Mouse (Mus musculus) intestine, embryonic 14.5 days (tissue): ENCODE results near the gene Crygc. TPM values are rescaled to one million over a fixed set of nuclear protein-coding genes. Genes with fewer than 3 reads are reported as not detected.

Experiments
- ATAC-seq: fragments of 200-750 bp; cut with Nextera tagmentation; replicated peaks from 2 replicates; pipeline ENCODE4 v1.8.0; 2017; ENCODE audit warnings: low read depth, moderate number of reproducible peaks, moderate TSS enrichment, moderate library complexity; ENCODE audit not compliant: low FRiP score, low TSS enrichment
- DNase-seq: peaks from one replicate; pipeline ENCODE4 v3.0.0-alpha.2; 2018; ENCODE audit warnings: low spot score
- H3K27ac ChIP-seq: fragments of 300-500 bp; sonication (generic); 2 replicates; pipeline ENCODE4 v1.5.1; 2014; ENCODE audit warnings: low read depth, mild to moderate bottlenecking, control low read depth
- H3K27me3 ChIP-seq: fragments of 300-500 bp; sonication (generic); replicated peaks from 2 replicates; pipeline ENCODE4 v1.6.1; 2014; ENCODE audit warnings: low read length, control low read depth; ENCODE audit not compliant: control insufficient read depth, insufficient read depth
- H3K36me3 ChIP-seq: fragments of 300-500 bp; sonication (generic); 2 replicates; pipeline ENCODE4 v1.6.1; 2014; ENCODE audit warnings: low read length, control low read depth; ENCODE audit not compliant: control insufficient read depth, insufficient read depth
- H3K4me1 ChIP-seq: fragments of 300-500 bp; sonication (generic); replicated peaks from 2 replicates; pipeline ENCODE4 v1.6.1; 2014; ENCODE audit warnings: low read length, control low read depth, mixed read lengths; ENCODE audit not compliant: control insufficient read depth, insufficient read depth
- H3K4me2 ChIP-seq: fragments of 300-500 bp; sonication (generic); 2 replicates; pipeline ENCODE4 v1.6.1; 2014; ENCODE audit warnings: low read length
- H3K4me3 ChIP-seq: fragments of 300-500 bp; sonication (generic); 2 replicates; pipeline ENCODE4 v1.5.1; 2014; ENCODE audit warnings: low read depth, low read length, control low read depth, mixed read lengths
- H3K9ac ChIP-seq: fragments of 300-500 bp; sonication (generic); 2 replicates; pipeline ENCODE4 v1.6.1; 2014; ENCODE audit warnings: mild to moderate bottlenecking, low read length
- H3K9me3 ChIP-seq: fragments of 300-500 bp; sonication (generic); 2 replicates; pipeline ENCODE4 v1.6.1; 2016; ENCODE audit warnings: low read length, control low read depth; ENCODE audit not compliant: control insufficient read depth
- WGBS: fragments of 180-500 bp; shearing (Covaris S2); extraction: QIAGEN DNeasy Blood & Tissue Kit; methylation state at CpG from one replicate; pipeline ENCODE4 v1.1.7; 2014; 5-methylcytosine and 5-hydroxymethylcytosine counted together
- polyA plus RNA-seq: library from polyadenylated mRNA; unstranded; fragments of >200 nt; fragmentation: Nextera tagmentation; extraction: Ambion mirVana; gene quantifications from 2 replicates; pipeline ENCODE4 v1.2.1, GENCODE M21; 2014

Gene Crygc
- not detected in 2 replicates for polyA plus RNA-seq

DNA sequence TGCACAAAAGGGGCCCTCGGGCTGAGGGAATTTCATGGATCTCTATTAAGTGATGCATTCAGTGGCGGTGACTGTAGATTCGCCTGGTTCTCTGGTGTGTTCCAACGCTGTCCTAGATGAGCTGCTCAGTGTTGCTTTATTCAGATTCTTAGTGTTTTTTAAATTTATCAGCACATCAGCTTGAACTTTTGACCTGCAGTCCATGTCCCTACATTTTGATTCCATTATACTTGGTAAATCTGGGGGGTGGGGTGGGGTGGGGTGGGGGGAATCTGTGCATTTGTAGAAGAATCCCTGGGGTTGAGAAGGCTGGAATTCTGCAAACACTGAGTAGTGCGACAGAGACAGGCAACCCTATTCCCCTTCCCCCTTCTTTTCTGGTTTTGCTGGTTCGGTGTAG is at the start of gene Crygc:
TSS of gene Crygc (minus strand) at position 101 of the 400 bp plus-strand sequence.
- ATAC-seq (no peak), DNase-seq (no peak)
- H3K27me3 ChIP-seq = no peaks in the 10 kb centered on the region
- H3K9ac ChIP-seq = no peak within 1 kb of the TSS
- H3K36me3 ChIP-seq = no peaks in the 10 kb centered on the region
- H3K4me2 ChIP-seq = no peak within 1 kb of the TSS
- H3K4me3 ChIP-seq = no peak within 1 kb of the TSS
- no peaks in the 10 kb centered on the region for H3K4me1 ChIP-seq
- H3K27ac ChIP-seq = no peak within 1 kb of the TSS
- H3K9me3 ChIP-seq = no peaks in the 10 kb centered on the region
- WGBS = 62% methylated on average over 6 of the region's 6 CpGs

DNA sequence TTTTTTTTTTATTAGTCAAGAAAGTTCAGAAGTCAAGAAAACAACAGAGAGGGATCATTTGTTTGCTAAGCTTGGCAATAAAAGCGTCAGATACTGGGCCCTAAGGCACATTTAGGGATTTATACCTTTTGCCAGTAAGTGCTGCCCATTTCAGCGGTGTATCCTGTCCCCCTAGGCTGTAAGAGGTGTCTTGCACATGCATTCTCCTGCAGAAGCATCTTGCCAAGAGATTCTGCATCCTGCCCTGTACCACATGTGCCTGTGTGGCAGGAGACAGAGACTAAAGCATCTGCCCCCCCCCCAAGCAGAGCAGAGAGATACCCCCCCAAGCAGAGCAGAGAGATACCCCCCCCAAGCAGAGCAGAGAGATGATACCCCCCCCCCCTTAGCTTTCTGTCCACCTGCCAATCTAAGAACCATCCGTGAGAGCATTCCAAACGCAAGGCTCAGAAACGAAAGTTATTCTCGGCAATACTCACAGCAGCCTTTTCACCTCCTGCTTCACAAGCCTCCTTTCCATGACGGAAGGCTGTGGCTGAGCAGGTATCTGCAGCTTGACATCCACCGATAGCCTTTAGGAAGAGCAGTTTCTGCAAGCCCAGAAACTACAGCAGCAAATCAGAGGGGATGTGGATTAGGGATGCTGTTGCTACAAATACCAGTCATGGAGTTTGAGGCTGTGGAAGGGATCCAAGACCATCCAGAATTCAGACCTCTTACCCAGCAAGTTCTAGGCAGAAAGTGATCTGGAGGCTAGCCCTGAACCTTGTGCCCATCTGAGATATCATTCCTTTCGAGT is 49.3 kb upstream of the Crygc start, which contains the start of gene D630023F18Rik:
TSS of gene D630023F18Rik (minus strand) at position 641 of the 799 bp plus-strand sequence.
- H3K4me3 ChIP-seq = no peak within 1 kb of the TSS
- 26% methylated on average over 9 of the region's 9 CpGs for WGBS
- H3K27me3 ChIP-seq = no peaks in the 10 kb centered on the region
- H3K4me2 ChIP-seq = peak within 1 kb of the TSS; percentile 28; the same call in 1 of the 2 replicates
- no peaks in the 10 kb centered on the region for H3K4me1 ChIP-seq
- no peak for DNase-seq
- no peak within 1 kb of the TSS for H3K27ac ChIP-seq
- no peak within 1 kb of the TSS for H3K9ac ChIP-seq
- no peaks in the 10 kb centered on the region for H3K9me3 ChIP-seq
- no peak for ATAC-seq
- H3K36me3 ChIP-seq = no peaks in the 10 kb centered on the region

DNA sequence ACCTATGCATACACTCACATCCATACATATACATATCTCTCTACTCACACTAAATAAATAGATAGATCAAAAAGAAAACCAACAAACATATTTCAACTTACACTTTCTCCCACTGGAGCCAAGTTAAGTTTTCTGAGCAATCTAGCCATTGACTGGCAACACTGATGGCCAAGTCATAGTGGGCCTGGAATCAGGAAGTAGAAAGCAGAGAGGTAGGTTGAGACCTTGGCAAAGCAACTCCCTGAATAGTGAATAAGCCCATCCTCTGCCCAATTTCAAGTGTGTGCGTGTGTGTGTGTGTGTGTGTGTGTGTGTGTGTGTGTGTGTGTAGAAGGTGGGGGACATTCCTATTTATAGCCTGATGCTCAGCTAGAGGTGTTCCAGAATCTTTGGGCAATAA is 45.9 kb upstream of the Crygc start, which contains the start of gene Gm28845:
TSS of gene Gm28845 (minus strand) at position 121 of the 400 bp plus-strand sequence.
- Histone ChIP-seq H3K36me3 (no peaks in the 10 kb centered on the region), H3K9ac (no peak within 1 kb of the TSS), H3K4me2 (no peak within 1 kb of the TSS), H3K27me3 (no peaks in the 10 kb centered on the region), H3K9me3 (no peaks in the 10 kb centered on the region), H3K4me3 (no peak within 1 kb of the TSS), H3K4me1 (no peaks in the 10 kb centered on the region), H3K27ac (peak within 1 kb of the TSS; percentile 34)
- no peak for ATAC-seq
- WGBS = 93% methylated on average over 1 of the region's 1 CpGs
- DNase-seq = no peak

GRCm38 (mm10) chr1:65118150-65118913 is 44.8 kb upstream of the Crygc start:
- Histone ChIP-seq H3K36me3 (no peaks in the 10 kb centered on the region), H3K27me3 (no peaks in the 10 kb centered on the region), H3K4me1 (no peaks in the 10 kb centered on the region), H3K4me3 (no peak overlapping the region), H3K4me2 (no peak overlapping the region), H3K9me3 (no peaks in the 10 kb centered on the region), H3K27ac (peak overlapping the region; percentile 34), H3K9ac (no peak overlapping the region)
- WGBS = 40% methylated on average over 8 of the region's 8 CpGs
- ATAC-seq = peak; percentile 90
- DNase-seq = no peak

DNA sequence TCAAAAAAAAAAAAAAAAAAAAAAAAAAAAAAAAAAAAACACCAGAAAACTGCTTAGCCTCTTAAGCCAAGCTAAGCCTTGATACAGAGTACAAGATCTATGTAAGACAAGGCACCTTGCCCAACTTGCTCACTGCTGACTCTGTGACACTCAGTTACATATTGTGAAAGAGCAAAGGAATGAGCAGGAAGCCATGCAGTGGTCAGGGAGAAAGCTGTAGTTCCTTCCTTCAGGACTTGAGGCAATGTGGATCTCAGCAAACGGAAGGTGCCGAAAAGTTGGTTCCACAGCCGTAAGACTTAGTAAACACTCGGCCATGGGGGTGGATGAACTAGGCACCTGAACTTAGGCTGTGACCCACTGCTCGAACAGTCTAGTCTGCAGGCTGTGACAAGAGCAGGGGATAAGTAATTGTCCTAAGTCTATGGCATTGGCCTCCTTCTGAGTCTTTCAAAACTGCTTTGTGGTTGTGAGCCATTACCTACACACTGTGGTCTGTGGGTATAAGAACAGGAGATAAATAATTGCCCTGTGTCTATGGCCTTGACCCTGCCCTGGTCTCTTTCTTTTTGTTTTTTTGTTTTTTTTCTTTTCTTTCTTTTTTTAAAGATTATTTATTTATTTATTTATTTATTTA is 40.2 kb upstream of the Crygc start:
- WGBS = 91% methylated on average over 5 of the region's 5 CpGs
- no peak for ATAC-seq
- Histone ChIP-seq H3K27me3 (no peaks in the 10 kb centered on the region), H3K4me2 (no peak overlapping the region), H3K4me1 (no peaks in the 10 kb centered on the region), H3K4me3 (no peak overlapping the region), H3K27ac (no peak overlapping the region), H3K9me3 (no peaks in the 10 kb centered on the region), H3K36me3 (no peaks in the 10 kb centered on the region), H3K9ac (no peak overlapping the region)
- no peak for DNase-seq

DNA sequence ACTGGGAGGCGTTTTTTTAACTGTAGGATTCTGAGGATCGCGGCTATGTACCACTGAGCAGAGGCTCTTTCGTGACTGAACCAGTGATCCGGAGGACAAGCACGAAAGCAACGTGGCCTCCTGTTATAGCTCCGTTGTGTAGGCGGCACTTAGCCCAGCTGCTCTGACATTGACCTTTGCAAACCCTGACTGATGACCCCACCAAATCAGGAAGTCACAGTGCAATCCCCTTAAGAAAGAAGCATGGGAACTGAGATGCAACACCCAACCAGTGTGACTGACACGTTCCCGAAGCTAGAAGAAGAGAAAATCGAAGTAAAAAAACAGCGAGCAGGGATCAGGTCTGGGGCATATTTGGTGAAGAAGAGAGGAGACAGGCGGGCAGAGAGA is 39.3 kb upstream of the Crygc start:
- no peak overlapping the region for H3K27ac ChIP-seq
- 52% methylated on average over 14 of the region's 14 CpGs for WGBS
- no peaks in the 10 kb centered on the region for H3K4me1 ChIP-seq
- ATAC-seq (0 out of 2 replicates have a peak, but pooled peaks have one; percentile 21), DNase-seq (no peak)
- no peak overlapping the region for H3K4me3 ChIP-seq
- no peak overlapping the region for H3K9ac ChIP-seq
- H3K36me3 ChIP-seq = no peaks in the 10 kb centered on the region
- peak overlapping the region; percentile 40 for H3K4me2 ChIP-seq
- no peaks in the 10 kb centered on the region for H3K9me3 ChIP-seq
- H3K27me3 ChIP-seq = no peaks in the 10 kb centered on the region

DNA sequence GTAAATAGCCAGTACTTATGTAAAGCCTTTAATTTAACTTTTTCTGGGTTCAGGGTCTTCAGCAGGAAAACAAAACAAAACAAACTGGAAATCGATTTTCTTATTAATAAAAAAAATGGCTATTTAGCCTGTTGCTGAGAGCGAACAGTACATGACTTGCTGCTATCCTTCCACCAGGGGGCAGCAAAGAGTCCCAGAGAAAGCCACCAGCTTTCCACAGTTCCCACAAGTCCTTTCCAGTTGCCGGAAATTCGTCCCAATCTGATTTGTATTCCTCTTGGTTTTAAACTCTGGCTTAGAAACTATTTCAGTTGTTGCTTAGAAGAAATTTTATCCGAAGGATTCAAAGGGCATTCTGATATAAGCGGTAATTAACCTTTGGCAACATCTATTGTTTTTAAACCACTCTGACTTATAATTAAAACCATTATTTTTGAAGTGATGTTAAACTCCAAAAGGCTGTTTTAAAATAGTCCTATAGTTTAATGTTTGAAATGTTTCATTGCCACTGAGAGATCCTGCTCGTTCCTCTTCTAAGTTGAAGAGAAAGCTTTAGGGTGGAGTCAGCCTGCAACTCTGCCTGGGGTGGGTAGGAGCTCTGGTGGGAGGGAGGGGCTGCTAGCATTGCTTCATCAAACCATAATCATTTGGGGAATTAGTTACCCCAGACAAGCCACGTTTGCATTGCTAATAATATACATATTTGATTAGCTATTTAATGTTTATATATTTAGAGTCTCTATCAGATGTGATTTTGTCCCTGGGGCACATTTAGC is 38.7 kb upstream of the Crygc start:
- peak; percentile 87 for DNase-seq
- no peaks in the 10 kb centered on the region for H3K9me3 ChIP-seq
- no peaks in the 10 kb centered on the region for H3K4me1 ChIP-seq
- no peaks in the 10 kb centered on the region for H3K27me3 ChIP-seq
- H3K9ac ChIP-seq = no peak overlapping the region
- 8% methylated on average over 8 of the region's 8 CpGs for WGBS
- no peaks in the 10 kb centered on the region for H3K36me3 ChIP-seq
- ATAC-seq = peak; percentile 79
- no peak overlapping the region for H3K27ac ChIP-seq
- 0 out of 2 replicates have a peak overlapping the region, but pooled peaks have one; percentile 6 for H3K4me3 ChIP-seq
- H3K4me2 ChIP-seq = peak overlapping the region; percentile 40
